Mouse (Mus musculus): ENCODE data around the gene Tspan33.
"Not testable (repeated sequence)": the region's sequence is repeated elsewhere in the genome, so short reads cannot be mapped to it uniquely, and the experiment has no call there.

Tspan33 gene

GRCm38 (mm10) chr6:29693953-29694352, at the start of gene Tspan33:
Gene Tspan33, plus strand, starts transcription at chr6:29694222.
- DNase-seq (ENCODE audit: low spot score) = peak; percentile 94

- DNase-seq (ENCODE audit: low spot score) = peak; percentile 94
Measured at GRCm38 (mm10) chr6:29649494-29650169, 44.4 kb upstream of the Tspan33 start.

GRCm38 (mm10) chr6:29650170-29650549, 43.9 kb upstream of the Tspan33 start:
- DNase-seq (ENCODE audit: low spot score) = peak; percentile 2

- no peak for DNase-seq (ENCODE audit: low spot score)
Measured at GRCm38 (mm10) chr6:29653271-29653670, 40.8 kb upstream of the Tspan33 start.

GRCm38 (mm10) chr6:29658626-29659475, 35.2 kb upstream of the Tspan33 start:
- no peak for DNase-seq (ENCODE audit: low spot score)

- no peak for DNase-seq (ENCODE audit: low spot score)
Measured at GRCm38 (mm10) chr6:29659964-29660363, 34.1 kb upstream of the Tspan33 start.

- DNase-seq (ENCODE audit: low spot score) = no peak
Measured at GRCm38 (mm10) chr6:29660662-29661307, 33.2 kb upstream of the Tspan33 start.

GRCm38 (mm10) chr6:29667266-29667665, 26.8 kb upstream of the Tspan33 start:
- no peak for DNase-seq (ENCODE audit: low spot score)

- no peak for DNase-seq (ENCODE audit: low spot score)
Measured at GRCm38 (mm10) chr6:29671741-29672140, 22.3 kb upstream of the Tspan33 start.

GRCm38 (mm10) chr6:29672563-29673411, 21.2 kb upstream of the Tspan33 start:
- DNase-seq (ENCODE audit: low spot score) = no peak

- DNase-seq (ENCODE audit: low spot score) = no peak
Measured at GRCm38 (mm10) chr6:29673739-29674138, 20.3 kb upstream of the Tspan33 start.

- DNase-seq (ENCODE audit: low spot score) = not testable (repeated sequence)
Measured at GRCm38 (mm10) chr6:29679947-29680550, 14.0 kb upstream of the Tspan33 start.

GRCm38 (mm10) chr6:29681853-29682252, 12.2 kb upstream of the Tspan33 start:
- DNase-seq (ENCODE audit: low spot score) = no peak

- no peak for DNase-seq (ENCODE audit: low spot score)
Measured at GRCm38 (mm10) chr6:29684686-29685085, 9.3 kb upstream of the Tspan33 start.

- no peak for DNase-seq (ENCODE audit: low spot score)
Measured at GRCm38 (mm10) chr6:29685952-29686351, 8.1 kb upstream of the Tspan33 start.

- no peak for DNase-seq (ENCODE audit: low spot score)
Measured at GRCm38 (mm10) chr6:29689458-29689857, 4.6 kb upstream of the Tspan33 start.

- no peak for DNase-seq (ENCODE audit: low spot score)
Measured at GRCm38 (mm10) chr6:29694375-29695289, 610 bp downstream of the Tspan33 start.

- DNase-seq (ENCODE audit: low spot score) = peak; percentile 28
Measured at GRCm38 (mm10) chr6:29695290-29695674, 1.3 kb downstream of the Tspan33 start.

GRCm38 (mm10) chr6:29695975-29696374, 2.0 kb downstream of the Tspan33 start:
- no peak for DNase-seq (ENCODE audit: low spot score)

- DNase-seq (ENCODE audit: low spot score) = no peak
Measured at GRCm38 (mm10) chr6:29697139-29697538, 3.1 kb downstream of the Tspan33 start.

Measured in layer of hippocampus, adult 11-12 months (tissue).